Mouse (Mus musculus) embryonic facial prominence, embryonic 11.5 days (tissue): ENCODE measurements around the gene Cd274. TPM values are rescaled to one million over a fixed set of nuclear protein-coding genes. Genes with fewer than 3 reads are reported as not detected.

Experiments used
- ATAC-seq: fragments of 200-750 bp; cut with Nextera tagmentation; replicated peaks from 2 replicates; pipeline ENCODE4 v1.8.0; 2017; ENCODE audit warnings: low read depth; ENCODE audit not compliant: insufficient number of reproducible peaks, low FRiP score, low TSS enrichment
- DNase-seq: peaks from one replicate; pipeline ENCODE4 v3.0.0-alpha.2; 2015; ENCODE audit warnings: low spot score
- H3K27ac ChIP-seq: fragments of 300-500 bp; sonication (generic); replicated peaks from 2 replicates; pipeline ENCODE4 v1.5.1; 2014; ENCODE audit warnings: mild to moderate bottlenecking, low read depth, low read length, control low read depth
- H3K27me3 ChIP-seq: fragments of 300-500 bp; sonication (generic); 2 replicates; pipeline ENCODE4 v1.6.1; 2014; ENCODE audit warnings: mild to moderate bottlenecking, low read length, moderate library complexity, mixed read lengths; ENCODE audit not compliant: control insufficient read depth, insufficient read depth
- H3K36me3 ChIP-seq: fragments of 300-500 bp; sonication (generic); replicated peaks from 2 replicates; pipeline ENCODE4 v1.6.1; 2014; ENCODE audit warnings: low read depth, mild to moderate bottlenecking, low read length, moderate library complexity, mixed read lengths; ENCODE audit not compliant: control insufficient read depth, insufficient read depth
- H3K4me1 ChIP-seq: fragments of 300-500 bp; sonication (generic); 2 replicates; pipeline ENCODE4 v1.6.1; 2014; ENCODE audit warnings: low read length, mixed read lengths; ENCODE audit not compliant: control insufficient read depth, insufficient read depth
- H3K4me2 ChIP-seq: fragments of 300-500 bp; sonication (generic); 2 replicates; pipeline ENCODE4 v1.6.1; 2014; ENCODE audit warnings: low read depth, mild to moderate bottlenecking, control low read depth, low read length, moderate library complexity
- H3K4me3 ChIP-seq: fragments of 300-500 bp; sonication (generic); 2 replicates; pipeline ENCODE4 v1.5.1; 2014; ENCODE audit warnings: low read depth, low read length, control low read depth
- H3K9ac ChIP-seq: fragments of 300-500 bp; sonication (generic); replicated peaks from 2 replicates; pipeline ENCODE4 v1.6.1; 2014; ENCODE audit warnings: mild to moderate bottlenecking, control low read depth, low read length
- H3K9me3 ChIP-seq: fragments of 300-500 bp; sonication (generic); replicated peaks from 2 replicates; pipeline ENCODE4 v1.6.1; 2016; ENCODE audit warnings: mild to moderate bottlenecking, low read length, inconsistent platforms, mixed read lengths; ENCODE audit not compliant: control insufficient read depth
- whole genome bisulfite sequencing: fragments of 180-500 bp; shearing (Covaris S2); extraction: QIAGEN DNeasy Blood & Tissue Kit; methylation state at CpG from one replicate; pipeline ENCODE4 v1.1.7; 2014; 5-methylcytosine and 5-hydroxymethylcytosine counted together
- polyA plus RNA-seq: library from polyadenylated mRNA; unstranded; fragments of >200 nt; fragmentation: Nextera tagmentation; extraction: Ambion mirVana; gene quantifications from 2 replicates; pipeline ENCODE4 v1.2.1, GENCODE M21; 2014

The Cd274 gene
- 0.20 and 0.25 TPM in 2 replicates for polyA plus RNA-seq

GRCm38 (mm10) chr19:29366969-29367622, at the start of gene Cd274, which contains the start of gene Plgrkt:
Cd274 (plus strand) TSS chr19:29367455.
Plgrkt (minus strand) TSS chr19:29367390.
- no peaks in the 10 kb centered on the region for H3K9me3 ChIP-seq
- peak within 1 kb of the TSS; percentile 34 for H3K4me3 ChIP-seq
- H3K4me2 ChIP-seq = peak within 1 kb of the TSS; percentile 79
- no peak within 1 kb of the TSS for H3K27ac ChIP-seq
- peak within 1 kb of the TSS; percentile 43 for H3K9ac ChIP-seq
- peak; percentile 66 for DNase-seq
- 0 out of 2 replicates have a peak, but pooled peaks have one; percentile 62 for ATAC-seq
- no peaks in the 10 kb centered on the region for H3K27me3 ChIP-seq
- 3% methylated on average over 26 of the region's 26 CpGs for WGBS
- no peaks in the 10 kb centered on the region for H3K4me1 ChIP-seq
- H3K36me3 ChIP-seq = no peaks in the 10 kb centered on the region

- H3K9ac ChIP-seq = no peak overlapping the region
- no peaks in the 10 kb centered on the region for H3K27me3 ChIP-seq
- H3K27ac ChIP-seq = no peak overlapping the region
- H3K4me3 ChIP-seq = no peak overlapping the region
- no peaks in the 10 kb centered on the region for H3K4me1 ChIP-seq
- no peaks in the 10 kb centered on the region for H3K9me3 ChIP-seq
- ATAC-seq (no peak), DNase-seq (no peak)
- H3K36me3 ChIP-seq = no peaks in the 10 kb centered on the region
- WGBS = 73% methylated on average over 8 of the region's 8 CpGs
- no peak overlapping the region for H3K4me2 ChIP-seq
Observed at GRCm38 (mm10) chr19:29323416-29324049, 43.7 kb upstream of the Cd274 start.

GRCm38 (mm10) chr19:29325053-29325851, 42.0 kb upstream of the Cd274 start, which contains the start of gene Insl6:
Insl6 (minus strand) TSS chr19:29325356.
- no peaks in the 10 kb centered on the region for H3K27me3 ChIP-seq
- peak within 1 kb of the TSS; percentile 14 for H3K4me3 ChIP-seq
- no peaks in the 10 kb centered on the region for H3K9me3 ChIP-seq
- no peak within 1 kb of the TSS for H3K27ac ChIP-seq
- peak; percentile 80 for DNase-seq
- ATAC-seq = peak; percentile 93
- 3% methylated on average over 26 of the region's 31 CpGs for WGBS
- no peaks in the 10 kb centered on the region for H3K4me1 ChIP-seq
- no peaks in the 10 kb centered on the region for H3K36me3 ChIP-seq
- H3K4me2 ChIP-seq = peak within 1 kb of the TSS; percentile 29
- H3K9ac ChIP-seq = 0 out of 2 replicates have a peak within 1 kb of the TSS, but pooled peaks have one; percentile 4

- WGBS = 69% methylated on average over 9 of the region's 9 CpGs
- Histone ChIP-seq H3K9me3 (no peaks in the 10 kb centered on the region), H3K4me3 (no peak overlapping the region; the same call in 1 of the 2 replicates), H3K4me1 (no peaks in the 10 kb centered on the region), H3K4me2 (peak overlapping the region; percentile 17; the same call in 1 of the 2 replicates), H3K27ac (no peak overlapping the region), H3K9ac (no peak overlapping the region), H3K36me3 (no peaks in the 10 kb centered on the region), H3K27me3 (no peaks in the 10 kb centered on the region)
- DNase-seq = no peak
- ATAC-seq = no peak
Observed at GRCm38 (mm10) chr19:29325852-29326180, 41.4 kb upstream of the Cd274 start.

- no peak overlapping the region for H3K4me3 ChIP-seq
- 90% methylated on average over 4 of the region's 4 CpGs for WGBS
- H3K4me2 ChIP-seq = no peak overlapping the region
- H3K9me3 ChIP-seq = no peaks in the 10 kb centered on the region
- no peaks in the 10 kb centered on the region for H3K4me1 ChIP-seq
- H3K27ac ChIP-seq = no peak overlapping the region
- no peak overlapping the region for H3K9ac ChIP-seq
- no peak for ATAC-seq
- DNase-seq = no peak
- H3K27me3 ChIP-seq = no peaks in the 10 kb centered on the region
- no peaks in the 10 kb centered on the region for H3K36me3 ChIP-seq
Observed at GRCm38 (mm10) chr19:29326396-29326795, 40.9 kb upstream of the Cd274 start.

- Histone ChIP-seq H3K36me3 (no peaks in the 10 kb centered on the region), H3K27ac (no peak overlapping the region), H3K9me3 (no peaks in the 10 kb centered on the region), H3K9ac (no peak overlapping the region), H3K27me3 (no peaks in the 10 kb centered on the region), H3K4me1 (no peaks in the 10 kb centered on the region), H3K4me2 (no peak overlapping the region), H3K4me3 (no peak overlapping the region)
- WGBS = 79% methylated on average over 13 of the region's 13 CpGs
- DNase-seq = no peak
- ATAC-seq = no peak
Observed at GRCm38 (mm10) chr19:29326822-29327552, 40.3 kb upstream of the Cd274 start.

GRCm38 (mm10) chr19:29334068-29334745, 33.0 kb upstream of the Cd274 start, which contains the start of gene Rln1:
Rln1 (minus strand) TSS chr19:29334670.
- peak; percentile 65 for DNase-seq
- WGBS = 3% methylated on average over 23 of the region's 23 CpGs
- ATAC-seq = peak; percentile 56; the same call in 1 of the 2 replicates
- no peaks in the 10 kb centered on the region for H3K9me3 ChIP-seq
- H3K27me3 ChIP-seq = no peaks in the 10 kb centered on the region; the same call in 1 of the 2 replicates
- peak within 1 kb of the TSS; percentile 66 for H3K9ac ChIP-seq
- peak within 1 kb of the TSS; percentile 38 for H3K4me3 ChIP-seq
- H3K4me1 ChIP-seq = no peaks in the 10 kb centered on the region
- H3K4me2 ChIP-seq = peak within 1 kb of the TSS; percentile 75
- H3K36me3 ChIP-seq = no peaks in the 10 kb centered on the region
- H3K27ac ChIP-seq = no peak within 1 kb of the TSS
